Mouse (Mus musculus) embryo, embryonic 11 days (tissue): Measurements from ENCODE around the gene Mon2.
"Not testable (repeated sequence)": the region's sequence is repeated elsewhere in the genome, so short reads cannot be mapped to it uniquely, and the experiment has no call there.

Source experiments
- DNase-seq: peaks from one replicate; pipeline ENCODE4 v3.0.0-alpha.2; 2015

The Mon2 gene

GRCm38 (mm10) chr10:123056463-123056862 is 19.8 kb downstream of the Mon2 start:
- DNase-seq, result no peak

- no peak for DNase-seq
These were observed 20.9 kb downstream of the Mon2 start for GRCm38 (mm10) chr10:123055205-123056000.

DNA sequence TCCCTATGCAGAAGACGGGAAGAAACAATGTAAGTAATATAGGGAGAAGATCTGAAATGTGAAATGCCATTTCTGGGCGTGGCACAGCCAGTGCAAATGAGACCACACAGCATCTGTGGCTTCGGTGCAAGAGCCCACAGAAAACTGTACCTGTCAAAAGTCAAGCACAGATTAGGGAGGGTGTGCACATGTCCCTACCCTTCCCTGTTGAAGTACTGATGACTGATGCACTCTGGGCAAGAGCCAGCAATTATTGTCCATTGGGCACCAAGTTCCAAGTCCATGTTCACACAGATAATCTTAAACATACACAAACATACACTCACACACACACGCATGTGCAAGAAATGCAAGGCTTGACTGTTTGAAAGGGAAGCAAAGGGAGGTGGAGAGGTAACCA is 22.7 kb downstream of the Mon2 start:
- no peak for DNase-seq

DNA sequence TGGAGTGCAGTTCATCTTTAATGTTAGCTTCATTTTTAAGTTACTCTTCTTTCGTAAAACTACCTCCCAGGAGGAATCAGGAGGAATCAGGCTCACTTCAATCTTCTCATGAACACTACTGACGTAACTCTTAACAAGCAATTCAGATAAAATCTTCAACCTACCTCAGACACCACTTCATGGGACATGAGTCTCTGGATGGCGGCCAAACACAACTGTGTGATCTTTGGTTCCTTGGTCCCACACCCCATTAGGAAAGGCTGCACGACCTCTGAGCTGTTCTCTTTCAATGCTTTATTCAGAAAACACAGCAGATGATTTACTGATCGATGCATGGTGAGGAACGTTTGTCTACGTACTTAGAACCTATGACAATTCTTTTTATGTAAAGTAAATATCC is 24.3 kb downstream of the Mon2 start:
- DNase-seq, result no peak

- no peak for DNase-seq
These were observed 27.6 kb downstream of the Mon2 start for GRCm38 (mm10) chr10:123048730-123049129.

DNA sequence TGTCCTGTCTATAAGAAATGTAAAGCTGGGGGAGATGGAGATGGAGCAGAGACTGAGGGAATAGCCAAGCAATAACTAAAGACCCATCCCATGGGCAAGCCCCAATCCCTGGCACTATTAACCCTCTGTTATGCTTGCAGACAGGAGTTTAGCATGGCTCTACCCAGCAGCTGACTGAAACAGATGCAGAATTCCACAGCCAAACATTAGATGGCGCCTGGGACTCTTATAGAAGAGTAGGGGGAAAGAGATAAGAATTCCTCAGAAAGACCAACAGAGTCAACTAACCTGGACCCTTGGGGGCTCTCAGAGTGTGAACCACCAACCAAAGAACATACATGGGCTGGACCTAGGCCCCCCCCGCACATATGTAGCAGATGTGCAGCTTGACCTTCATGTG is 36.4 kb downstream of the Mon2 start:
- peak; percentile 18 for DNase-seq

- no peak for DNase-seq
These were observed 44.1 kb downstream of the Mon2 start for GRCm38 (mm10) chr10:123032078-123032646.

- DNase-seq, result no peak
These were observed 44.9 kb downstream of the Mon2 start for GRCm38 (mm10) chr10:123031449-123031848.

DNA sequence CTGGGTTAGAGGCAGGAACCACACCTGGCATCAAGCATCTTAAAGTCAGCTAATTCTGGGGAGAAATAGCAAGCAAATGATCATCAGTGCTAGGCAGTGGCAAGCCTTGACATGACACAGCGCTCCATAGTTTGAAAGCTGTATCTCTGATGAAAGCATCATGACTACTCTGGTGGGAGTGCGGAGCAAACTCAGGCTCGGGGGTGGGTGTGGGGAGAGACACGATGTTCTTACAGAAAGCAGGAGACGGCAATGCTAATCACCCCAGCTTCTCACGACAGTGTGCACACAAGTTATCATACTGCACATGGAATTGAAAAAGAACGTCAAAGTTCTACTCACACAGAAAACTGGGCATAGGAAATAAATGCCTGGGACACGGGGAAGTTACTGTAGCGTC is 45.7 kb downstream of the Mon2 start:
- no peak for DNase-seq

- no peak for DNase-seq
These were observed 47.4 kb downstream of the Mon2 start for GRCm38 (mm10) chr10:123028949-123029348.

- DNase-seq, result not testable (repeated sequence)
These were observed 49.6 kb downstream of the Mon2 start for GRCm38 (mm10) chr10:123026736-123027135.

- peak; percentile 65 for DNase-seq
These were observed 62.9 kb downstream of the Mon2 start for GRCm38 (mm10) chr10:123013435-123013834.

- DNase-seq, result no peak
These were observed 64.9 kb downstream of the Mon2 start for GRCm38 (mm10) chr10:123011421-123011820.

- DNase-seq, result peak; percentile 78
These were observed 70.8 kb downstream of the Mon2 start for GRCm38 (mm10) chr10:123005237-123006185.

DNA sequence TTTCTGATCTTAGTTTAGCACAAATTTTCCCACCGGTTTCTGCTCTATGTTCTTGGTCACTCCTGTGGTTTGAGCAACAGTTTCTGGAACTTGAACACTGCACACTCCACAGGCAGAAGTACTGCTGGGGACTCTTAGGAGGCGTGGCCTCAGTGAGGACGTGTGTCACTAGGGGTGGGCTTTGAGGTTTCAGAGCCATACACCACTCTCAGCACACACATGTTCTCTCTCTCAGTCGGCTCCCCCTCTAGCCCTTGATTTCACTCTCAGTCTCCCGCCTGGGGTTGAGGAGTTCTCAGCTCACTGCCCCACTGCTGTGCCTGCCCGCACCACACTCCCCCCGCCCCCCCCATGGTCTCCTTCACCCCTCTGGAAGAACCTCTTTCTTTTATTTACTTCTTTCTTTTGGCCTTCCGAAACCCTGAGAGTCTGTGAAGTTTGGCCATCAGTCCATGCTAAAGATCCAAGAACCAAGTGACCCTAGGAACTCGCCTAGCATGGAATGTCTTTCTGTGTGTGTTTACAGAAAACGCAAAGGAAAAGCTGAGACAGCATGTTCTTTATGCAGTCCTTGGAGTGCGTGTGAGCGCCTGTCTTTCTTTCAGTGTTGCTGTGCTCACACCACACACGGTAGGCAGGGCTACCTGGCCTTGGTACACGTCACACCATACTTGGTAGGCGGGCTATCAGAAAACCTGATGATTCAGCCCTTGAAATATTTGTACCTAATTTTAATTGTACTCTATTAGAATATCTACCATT is 71.6 kb downstream of the Mon2 start:
- no peak for DNase-seq

GRCm38 (mm10) chr10:123001985-123002384 is 74.3 kb downstream of the Mon2 start:
- DNase-seq, result no peak

DNA sequence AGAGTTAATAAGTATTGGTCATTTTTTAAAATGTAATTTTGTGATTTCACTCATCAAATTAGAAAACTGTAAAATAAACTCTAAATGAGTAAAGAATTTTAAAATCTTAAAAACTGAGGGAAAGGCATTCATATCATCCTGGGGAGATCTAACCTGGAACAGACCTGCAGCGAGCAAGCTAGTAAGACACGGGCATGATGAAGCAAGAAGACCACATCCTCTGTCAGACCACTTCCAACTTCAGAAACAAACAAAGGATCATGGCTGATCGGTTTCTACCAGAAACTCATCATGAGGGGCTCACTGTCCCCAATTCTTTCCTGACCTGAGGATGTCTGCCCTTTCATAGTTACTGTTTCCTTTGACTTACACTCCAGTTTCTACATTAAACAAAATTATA is 74.9 kb downstream of the Mon2 start:
- no peak for DNase-seq

GRCm38 (mm10) chr10:122999356-122999755 is 76.9 kb downstream of the Mon2 start:
- DNase-seq, result no peak

DNA sequence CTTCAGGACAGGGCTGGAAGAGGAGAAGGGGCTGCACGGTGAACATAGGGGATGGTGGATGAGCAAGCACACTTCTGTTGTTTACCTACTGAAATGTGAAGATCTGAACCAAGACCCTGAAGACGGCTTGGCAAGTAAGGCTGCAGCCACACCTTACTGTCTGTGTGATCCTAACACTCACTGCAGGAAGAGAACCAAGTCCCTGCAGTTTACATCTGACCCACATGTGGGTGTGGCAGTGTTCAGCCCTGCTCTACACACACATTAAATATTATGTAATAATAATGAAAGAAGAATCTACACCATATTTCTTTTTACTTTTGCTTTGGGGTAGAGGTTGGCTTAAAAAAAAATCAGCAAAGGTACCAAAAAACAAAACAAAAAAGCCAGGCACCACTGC is 78.5 kb downstream of the Mon2 start:
- DNase-seq, result no peak

DNA sequence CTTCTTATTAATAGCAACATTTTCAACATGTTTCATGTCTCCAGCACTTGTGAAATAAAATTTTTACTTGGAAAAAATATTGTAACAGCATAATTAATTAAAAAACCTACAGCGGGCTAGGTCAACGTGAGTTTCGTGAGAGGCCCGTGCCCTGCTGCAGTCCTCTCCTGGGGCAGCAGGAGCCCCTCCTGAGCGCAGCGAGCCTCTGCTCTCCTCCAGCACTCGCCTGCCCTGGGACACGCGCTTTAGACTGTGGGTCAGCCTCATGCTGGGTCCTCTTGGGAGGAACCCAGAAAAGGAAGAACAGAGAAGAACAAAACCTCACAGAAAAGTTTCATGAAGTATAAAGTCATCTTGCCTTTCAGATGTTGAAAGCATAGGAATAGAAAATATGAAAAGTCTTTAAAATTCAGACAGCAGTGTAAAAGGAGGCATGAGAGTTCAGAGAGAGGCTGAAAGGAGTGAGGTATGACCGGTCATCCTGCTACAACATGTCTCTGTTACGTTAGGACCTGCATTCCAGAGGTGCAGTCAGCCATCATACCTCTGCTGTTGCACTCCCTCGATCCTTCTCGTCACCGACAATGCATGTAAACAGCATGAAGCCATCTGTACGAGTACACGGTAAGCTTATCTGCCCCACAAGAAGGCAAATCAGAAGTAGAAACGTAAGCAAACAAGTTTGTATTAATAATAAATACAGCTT is 81.8 kb downstream of the Mon2 start:
- no peak for DNase-seq

DNA sequence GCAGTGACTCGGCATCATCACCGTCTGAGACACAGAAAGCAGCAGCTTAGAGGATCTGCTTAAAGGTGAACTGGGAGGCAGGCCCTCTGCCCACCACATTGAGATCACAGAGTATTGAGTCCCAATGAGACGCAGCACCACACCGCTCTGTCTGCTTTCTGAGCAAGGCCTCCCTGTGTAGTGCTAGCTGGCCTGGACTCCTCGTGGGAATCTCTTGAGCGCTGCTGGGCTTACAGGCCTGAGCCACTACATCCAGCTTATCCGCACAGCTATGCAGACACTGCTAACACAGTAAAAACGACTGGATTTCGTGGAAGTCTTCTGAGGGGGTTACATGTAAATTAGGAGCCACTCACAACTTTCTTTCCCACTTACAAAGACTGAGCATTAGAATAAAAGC is 84.7 kb downstream of the Mon2 start:
- DNase-seq, result no peak

DNA sequence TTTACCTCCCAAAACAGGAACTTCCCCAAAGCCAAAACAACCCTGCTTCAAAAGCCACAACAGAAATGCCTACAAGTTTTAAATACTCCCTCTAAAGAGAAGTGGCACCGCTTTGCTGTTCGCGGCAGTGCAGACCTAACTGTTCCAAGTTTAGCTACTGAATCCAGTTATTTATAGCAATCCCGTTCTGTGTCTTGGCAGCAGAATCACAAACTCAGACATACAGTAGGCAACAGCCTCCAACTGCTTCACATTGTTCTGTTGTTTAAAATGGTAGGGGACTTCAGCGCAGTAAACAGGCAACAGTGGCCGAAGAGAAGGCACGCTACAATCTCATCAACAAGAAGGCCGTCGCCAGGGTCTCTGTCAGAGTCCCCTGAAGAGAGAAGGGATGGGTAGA is 85.3 kb downstream of the Mon2 start:
- DNase-seq, result no peak
